Mouse (Mus musculus): ENCODE measurements around the gene Trim30a. TPM values are rescaled to one million over a fixed set of nuclear protein-coding genes. Genes with fewer than 3 reads are reported as not detected.

Trim30a gene
- 0.40 and 0.83 TPM in 2 replicates for polyA plus RNA-seq (2012; rRNA removed; ENCODE audit: low replicate concordance)

DNA sequence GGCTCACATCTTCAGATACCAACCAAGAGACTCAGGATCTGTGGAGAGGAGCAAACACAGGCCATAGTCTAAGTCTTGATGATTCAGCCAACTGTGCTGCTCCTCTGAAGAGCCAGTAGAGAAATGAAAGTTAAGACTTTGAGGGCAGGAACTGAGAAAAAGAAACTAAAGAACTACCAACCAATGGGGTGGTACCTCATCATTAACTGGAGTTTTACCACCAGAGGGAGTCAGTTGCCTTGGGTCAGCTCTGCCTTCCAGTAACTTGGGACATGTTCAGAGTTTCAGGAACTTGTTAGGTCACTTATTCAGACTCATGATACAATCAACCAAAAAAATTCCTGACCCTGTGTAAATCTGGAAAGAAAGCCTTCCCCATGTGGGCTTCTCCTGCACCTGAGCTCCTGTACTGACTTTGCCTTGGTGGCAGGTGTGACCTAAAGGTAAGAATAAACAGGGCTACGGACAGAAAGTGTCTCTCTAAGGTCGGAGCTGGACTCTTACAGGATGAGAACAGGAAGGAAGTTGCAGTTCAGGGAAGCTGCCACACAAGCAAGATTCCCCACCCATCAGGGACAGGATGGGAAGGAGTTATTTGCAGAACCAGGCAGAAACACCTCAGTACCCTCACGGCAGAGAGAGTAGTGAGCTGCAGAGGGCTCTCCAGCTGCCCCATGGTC is at the start of gene Trim30a:
Gene Trim30a (minus strand): TSS at position 129 of the 680 bp plus-strand sequence.

DNA sequence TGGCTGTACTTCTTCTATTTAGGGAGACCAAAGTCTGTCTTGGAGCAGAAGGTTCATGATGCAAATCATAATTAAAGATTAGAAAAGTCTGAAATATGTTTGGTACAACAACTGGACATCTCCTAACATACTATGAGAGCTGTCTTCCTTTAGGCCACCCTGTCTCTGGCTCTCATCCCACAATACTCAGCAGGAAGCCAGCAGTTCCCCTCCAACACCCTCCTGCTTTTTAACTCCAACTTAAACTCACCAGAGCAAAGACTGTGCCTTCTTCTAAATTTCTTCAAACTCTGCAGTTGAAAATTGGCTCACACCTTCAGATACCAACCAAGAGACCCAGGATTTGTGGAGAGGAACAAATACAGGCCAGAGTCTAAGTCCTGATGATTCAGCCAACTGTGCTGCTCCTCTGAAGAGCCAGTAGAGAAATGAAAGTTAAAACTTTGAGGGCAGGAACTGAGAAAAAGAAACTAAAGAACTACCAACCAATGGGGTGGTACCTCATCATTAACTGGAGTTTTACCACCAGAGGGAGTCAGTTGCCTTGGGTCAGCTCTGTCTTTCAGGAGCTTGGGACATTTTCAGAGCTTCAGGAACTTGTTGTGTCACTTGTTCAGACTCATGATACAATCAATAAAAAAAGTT is 42.5 kb upstream of the Trim30a start, which contains the start of gene Trim30d:
Gene Trim30d (minus strand): TSS at position 429 of the 645 bp plus-strand sequence.

DNA sequence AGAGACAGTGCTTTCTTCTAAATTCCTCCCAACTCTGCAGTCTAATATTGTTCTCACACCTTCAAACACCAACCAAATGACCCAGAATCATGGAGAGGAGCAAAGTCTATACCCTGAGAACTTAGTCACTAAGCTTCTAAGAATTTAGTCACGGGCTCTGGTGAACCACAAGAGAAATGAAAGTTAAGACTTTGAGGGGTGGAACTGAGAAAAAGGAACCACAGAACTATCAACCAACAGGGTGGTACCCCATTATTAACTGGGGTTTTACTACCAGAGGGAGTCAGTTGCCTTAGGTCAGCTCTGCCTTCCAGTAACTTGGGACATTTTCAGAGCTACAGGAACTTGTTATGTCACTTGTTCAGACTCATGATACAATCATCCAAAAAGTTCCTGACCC is 64.3 kb downstream of the Trim30a start, which contains the start of gene Trim30c:
Gene Trim30c (minus strand): TSS at position 140 of the 400 bp plus-strand sequence.

DNA sequence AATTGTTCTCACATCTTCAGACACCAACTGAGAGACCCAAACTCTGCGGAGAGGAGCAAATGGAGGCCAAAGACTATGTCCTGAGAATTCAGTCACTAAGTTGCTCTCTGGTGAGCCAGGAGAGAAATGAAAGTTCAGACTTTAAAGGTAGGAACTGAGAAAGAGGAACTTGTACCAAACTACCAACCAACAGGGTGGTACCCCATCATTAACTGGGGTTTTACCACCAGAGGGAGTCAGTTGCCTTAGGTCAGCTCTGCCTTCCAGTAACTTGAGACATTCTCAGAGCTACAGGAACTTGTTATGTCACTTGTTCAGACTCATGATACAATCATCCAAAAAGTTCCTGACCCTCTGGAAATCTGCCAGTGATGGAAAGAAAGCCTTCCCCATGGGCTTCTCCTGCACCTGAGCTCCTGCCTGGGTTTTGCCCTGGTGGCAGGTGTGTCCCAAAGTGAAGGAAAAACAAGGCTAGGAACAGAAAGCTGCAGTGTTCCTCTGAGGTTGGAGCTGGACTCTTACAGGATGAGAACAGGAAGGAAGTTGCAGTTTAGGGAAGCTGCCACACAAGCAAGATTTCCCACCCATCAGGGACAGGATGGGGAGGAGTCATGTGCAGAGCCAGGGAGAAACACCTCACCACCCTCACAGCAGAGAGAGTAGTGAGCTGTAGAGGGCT is 95.1 kb downstream of the Trim30a start, which contains the start of gene Trim30b:
Gene Trim30b (minus strand): TSS at position 149 of the 679 bp plus-strand sequence.

Other genes starting within 250 kb of the Trim30a start
- gene Trim6, start 246.4 kb downstream of the Trim30a start, polyA plus RNA-seq (2012; rRNA removed; ENCODE audit: low replicate concordance) = 0.24 and 0.58 TPM in 2 replicates
- 2.1 and 2.6 TPM in 2 replicates for gene Trim34a, start 220.7 kb downstream of the Trim30a start, polyA plus RNA-seq (2012; rRNA removed; ENCODE audit: low replicate concordance)
- gene Trim5, start 177.1 kb downstream of the Trim30a start, polyA plus RNA-seq (2012; rRNA removed; ENCODE audit: low replicate concordance) = 0.09 and 0.19 TPM in 2 replicates
- 1.3 and 1.9 TPM in 2 replicates for gene Trim12a, start 149.7 kb downstream of the Trim30a start, polyA plus RNA-seq (2012; rRNA removed; ENCODE audit: low replicate concordance)
- 0.05 and 1.1 TPM in 2 replicates for gene Trim34b, start 135.7 kb downstream of the Trim30a start, polyA plus RNA-seq (2012; rRNA removed; ENCODE audit: low replicate concordance)
- 0.91 and 1.3 TPM in 2 replicates for gene Trim12c, start 111.8 kb downstream of the Trim30a start, polyA plus RNA-seq (2012; rRNA removed; ENCODE audit: low replicate concordance)
- gene Trim30b, start 95.3 kb downstream of the Trim30a start, polyA plus RNA-seq (2012; rRNA removed; ENCODE audit: low replicate concordance) = 0.05 TPM in 1 of 2 replicates, not detected in the other
- gene Trim30c, start 64.4 kb downstream of the Trim30a start, polyA plus RNA-seq (2012; rRNA removed; ENCODE audit: low replicate concordance) = not detected in 2 replicates
- gene Trim30d, start 42.7 kb upstream of the Trim30a start, polyA plus RNA-seq (2012; rRNA removed; ENCODE audit: low replicate concordance) = 2.6 TPM in 2 replicates
- gene Olfr651, start 84.9 kb upstream of the Trim30a start, polyA plus RNA-seq (2012; rRNA removed; ENCODE audit: low replicate concordance) = not detected in 2 replicates
- gene Olfr652, start 95.7 kb upstream of the Trim30a start, polyA plus RNA-seq (2012; rRNA removed; ENCODE audit: low replicate concordance) = not detected in 2 replicates
- gene Olfr653, start 112.1 kb upstream of the Trim30a start, polyA plus RNA-seq (2012; rRNA removed; ENCODE audit: low replicate concordance) = not detected in 2 replicates
- not detected in 2 replicates for gene Olfr654, start 121.8 kb upstream of the Trim30a start, polyA plus RNA-seq (2012; rRNA removed; ENCODE audit: low replicate concordance)
- not detected in 2 replicates for gene Olfr655, start 136.6 kb upstream of the Trim30a start, polyA plus RNA-seq (2012; rRNA removed; ENCODE audit: low replicate concordance)
- gene Olfr656, start 148.8 kb upstream of the Trim30a start, polyA plus RNA-seq (2012; rRNA removed; ENCODE audit: low replicate concordance) = not detected in 2 replicates
- not detected in 2 replicates for gene Olfr657, start 159.6 kb upstream of the Trim30a start, polyA plus RNA-seq (2012; rRNA removed; ENCODE audit: low replicate concordance)
- 0.11 TPM in 1 of 2 replicates, not detected in the other for gene Olfr658, start 182.1 kb upstream of the Trim30a start, polyA plus RNA-seq (2012; rRNA removed; ENCODE audit: low replicate concordance)
- not detected in 2 replicates for gene Olfr659, start 201.6 kb upstream of the Trim30a start, polyA plus RNA-seq (2012; rRNA removed; ENCODE audit: low replicate concordance)
- not detected in 2 replicates for gene Olfr661, start 221.3 kb upstream of the Trim30a start, polyA plus RNA-seq (2012; rRNA removed; ENCODE audit: low replicate concordance)